Mouse (Mus musculus): ENCODE measurements around the gene 2010003K11Rik. TPM values are rescaled to one million over a fixed set of nuclear protein-coding genes. Genes with fewer than 3 reads are reported as not detected.

2010003K11Rik gene
- total RNA-seq (2021) (not detected), polyA plus RNA-seq (2012; rRNA removed) (0.29 and 0.70 TPM in 2 replicates)
- long read RNA-seq, result 0 reads

DNA sequence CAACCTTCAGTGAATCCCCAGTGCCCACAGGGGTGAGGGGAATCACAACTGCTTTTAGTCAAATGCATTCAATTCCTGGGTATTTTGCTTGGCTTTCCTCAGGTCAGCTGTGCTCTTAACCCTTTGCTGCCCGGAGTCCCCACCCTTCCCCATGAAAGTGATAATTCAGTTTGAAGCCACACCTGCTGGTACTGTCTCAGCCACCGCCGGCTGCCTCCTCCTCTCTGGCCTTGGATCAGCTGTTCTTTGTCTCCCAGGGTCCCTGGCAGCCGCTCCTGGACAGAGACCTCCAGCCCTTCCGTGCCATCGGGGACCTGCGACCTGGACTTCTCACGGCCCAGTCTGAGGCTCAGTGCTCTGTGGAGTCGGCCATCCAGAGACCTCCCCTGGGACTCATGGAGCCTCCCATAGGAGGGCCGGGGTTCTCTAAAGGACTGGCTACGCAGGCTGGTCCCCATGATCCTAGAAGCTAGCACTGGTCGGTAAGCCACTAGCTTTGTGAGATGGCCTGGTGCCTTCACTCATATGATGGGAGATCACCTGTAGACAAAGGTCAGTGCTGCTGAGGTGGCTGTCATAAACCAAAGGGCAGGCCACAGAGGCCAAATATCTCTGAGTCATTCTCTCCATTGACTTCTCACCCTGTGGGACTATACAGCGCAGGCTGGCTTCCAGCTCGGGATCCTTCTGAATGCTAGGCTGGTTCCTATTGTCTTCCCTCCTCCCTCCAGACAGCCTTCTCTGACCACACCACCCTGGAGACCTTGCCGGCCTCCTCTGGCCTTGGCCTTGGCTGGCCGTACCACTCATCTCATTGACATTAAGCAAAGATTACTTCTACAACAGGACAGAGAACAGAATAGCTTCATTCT is at the start of gene 2010003K11Rik:
Gene 2010003K11Rik, minus strand, starts transcription at position 522 of the 872 bp plus-strand sequence.
- no peak for DNase-seq
- no peaks in the 10 kb centered on the region for H3K27me3 ChIP-seq (ENCODE audit: control insufficient read depth, insufficient read depth, low read length)
- no peaks in the 10 kb centered on the region for H3K79me2 ChIP-seq (replicated peaks; ENCODE audit: control insufficient read depth, insufficient read depth, low read length)
- intact Hi-C loops (cut with DNase I), result loop anchor here (5.0 kb wide), 2 partner anchors 79 to 129 kb away; partner anchors contain the start of gene Rce1
- no peak within 1 kb of the TSS for H3K4me3 ChIP-seq
- 0 out of 2 replicates have a peak, but pooled peaks cover 1% of the 10 kb centered on the region for H3K4me1 ChIP-seq (ENCODE audit: control insufficient read depth, insufficient read depth, low read length)
- no peak for TF ChIP-seq CTCF (IDR thresholded peaks at IDR 0.05)
- TF ChIP-seq POLR2A (IDR thresholded peaks at IDR 0.05; ENCODE audit: insufficient read depth, low read depth, low read length), result no peak
- TF ChIP-seq EP300 (IDR thresholded peaks at IDR 0.05; ENCODE audit: insufficient read depth, low read depth, low read length), result no peak
- no peak within 1 kb of the TSS for H3K27ac ChIP-seq
- no peak within 1 kb of the TSS for H3K9ac ChIP-seq (ENCODE audit: low read depth, low read length)
- WGBS, result 55% methylated on average over 16 of the region's 16 CpGs
- H3K36me3 ChIP-seq (ENCODE audit: control insufficient read depth, insufficient read depth, low read length), result no peaks in the 10 kb centered on the region

DNA sequence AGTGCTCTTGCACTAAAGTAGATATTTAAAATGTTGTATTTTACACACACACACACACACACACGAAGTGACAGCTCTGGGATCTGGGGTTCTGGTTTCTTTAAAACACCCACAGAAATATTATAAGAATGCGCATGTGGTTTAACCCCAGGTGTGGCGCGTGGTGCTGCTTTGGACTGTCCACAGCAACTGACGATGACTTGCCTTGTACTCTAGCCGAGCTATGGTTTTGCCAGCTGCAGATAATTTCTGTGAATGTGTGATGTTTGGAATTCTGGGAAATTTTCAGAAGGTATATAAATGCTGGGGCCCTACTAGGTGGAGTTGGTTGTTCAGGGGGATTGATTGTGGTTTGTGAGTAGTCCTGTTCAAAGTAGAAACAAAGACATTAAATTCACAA is 49.4 kb upstream of the 2010003K11Rik start:
- Histone ChIP-seq H3K27me3 (ENCODE audit: control insufficient read depth, insufficient read depth, low read length) (no peaks in the 10 kb centered on the region), H3K4me3 (no peak overlapping the region), H3K79me2 (replicated peaks; ENCODE audit: control insufficient read depth, insufficient read depth, low read length) (no peaks in the 10 kb centered on the region), H3K4me1 (ENCODE audit: control insufficient read depth, insufficient read depth, low read length) (no peaks in the 10 kb centered on the region), H3K27ac (no peak overlapping the region), H3K36me3 (ENCODE audit: control insufficient read depth, insufficient read depth, low read length) (no peaks in the 10 kb centered on the region), H3K9ac (ENCODE audit: low read depth, low read length) (no peak overlapping the region)
- intact Hi-C loops (cut with DNase I), result no loop called here
- TF ChIP-seq EP300 (IDR thresholded peaks at IDR 0.05; ENCODE audit: insufficient read depth, low read depth, low read length) (no peak), CTCF (IDR thresholded peaks at IDR 0.05) (no peak), POLR2A (IDR thresholded peaks at IDR 0.05; ENCODE audit: insufficient read depth, low read depth, low read length) (no peak)
- 89% methylated on average over 6 of the region's 6 CpGs for WGBS
- DNase-seq, result no peak

DNA sequence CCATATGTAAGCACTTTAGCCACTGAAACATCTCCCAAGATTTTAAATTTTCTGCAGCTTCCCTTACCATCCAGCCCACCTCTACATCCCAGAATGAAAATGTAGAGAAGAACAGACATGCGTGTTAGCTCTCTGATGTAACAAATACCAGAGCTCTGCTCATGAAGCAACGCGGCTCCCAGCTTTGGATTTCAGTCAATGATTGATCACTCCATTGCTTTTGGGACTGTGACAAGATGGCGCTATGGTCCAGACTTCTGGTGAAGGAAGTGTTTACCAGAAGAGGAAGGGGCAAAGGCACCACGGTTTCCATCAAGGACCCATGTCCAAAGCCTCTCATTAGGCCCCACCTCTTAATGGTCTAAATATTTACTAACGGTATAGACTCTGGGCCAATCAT is 47.5 kb upstream of the 2010003K11Rik start:
- Histone ChIP-seq H3K9ac (ENCODE audit: low read depth, low read length) (no peak overlapping the region), H3K27me3 (ENCODE audit: control insufficient read depth, insufficient read depth, low read length) (no peaks in the 10 kb centered on the region), H3K36me3 (ENCODE audit: control insufficient read depth, insufficient read depth, low read length) (no peaks in the 10 kb centered on the region), H3K79me2 (replicated peaks; ENCODE audit: control insufficient read depth, insufficient read depth, low read length) (no peaks in the 10 kb centered on the region), H3K4me3 (no peak overlapping the region), H3K4me1 (ENCODE audit: control insufficient read depth, insufficient read depth, low read length) (no peaks in the 10 kb centered on the region), H3K27ac (no peak overlapping the region)
- intact Hi-C loops (cut with DNase I), result no loop called here
- no peak for DNase-seq
- 86% methylated on average over 6 of the region's 6 CpGs for WGBS
- TF ChIP-seq POLR2A (IDR thresholded peaks at IDR 0.05; ENCODE audit: insufficient read depth, low read depth, low read length) (no peak), EP300 (IDR thresholded peaks at IDR 0.05; ENCODE audit: insufficient read depth, low read depth, low read length) (no peak), CTCF (IDR thresholded peaks at IDR 0.05) (no peak)

DNA sequence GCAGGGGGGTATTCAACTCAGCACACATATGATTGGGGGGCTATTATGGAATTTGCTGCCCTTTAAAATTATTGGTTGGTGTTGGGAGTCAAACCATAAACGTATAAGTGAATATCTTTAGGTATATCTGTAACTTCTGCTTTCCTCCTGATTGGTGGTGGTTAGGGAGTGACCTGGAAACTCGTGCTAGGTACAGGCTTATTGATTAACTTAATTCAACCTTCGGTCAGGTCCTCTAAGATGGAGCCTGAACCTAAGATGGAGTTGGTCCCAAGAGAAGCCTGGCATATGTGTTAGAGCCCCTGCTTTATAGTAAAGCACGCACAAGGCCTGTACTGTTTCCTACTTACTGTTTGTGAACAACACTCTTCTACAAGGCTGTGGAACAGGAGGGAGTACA is 46.7 kb upstream of the 2010003K11Rik start:
- 84% methylated on average over 4 of the region's 4 CpGs for WGBS
- no peaks in the 10 kb centered on the region for H3K27me3 ChIP-seq (ENCODE audit: control insufficient read depth, insufficient read depth, low read length)
- intact Hi-C loops (cut with DNase I), result no loop called here

DNA sequence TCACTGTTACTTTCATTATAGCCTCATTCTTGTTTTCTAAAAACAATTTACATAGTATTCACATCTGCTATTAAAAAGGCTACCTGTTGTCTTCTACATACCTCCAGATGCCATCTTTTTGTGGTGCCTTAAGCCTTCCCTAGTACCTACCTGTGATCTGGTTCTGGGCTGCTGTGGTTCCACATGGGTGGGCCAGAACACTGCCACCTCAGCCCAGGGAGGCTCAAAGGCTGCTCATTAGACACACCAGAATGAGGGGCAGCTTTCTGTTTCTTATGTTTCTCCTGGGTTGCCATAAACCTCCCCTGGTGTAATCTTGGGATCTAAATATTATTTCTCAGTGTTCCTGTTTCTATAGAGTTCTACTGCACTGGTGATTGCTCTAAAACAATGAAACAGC is 43.7 kb upstream of the 2010003K11Rik start:
- Histone ChIP-seq H3K9ac (ENCODE audit: low read depth, low read length) (no peak overlapping the region), H3K4me3 (no peak overlapping the region), H3K27ac (no peak overlapping the region), H3K79me2 (replicated peaks; ENCODE audit: control insufficient read depth, insufficient read depth, low read length) (no peaks in the 10 kb centered on the region), H3K4me1 (ENCODE audit: control insufficient read depth, insufficient read depth, low read length) (no peaks in the 10 kb centered on the region), H3K27me3 (ENCODE audit: control insufficient read depth, insufficient read depth, low read length) (no peaks in the 10 kb centered on the region), H3K36me3 (ENCODE audit: control insufficient read depth, insufficient read depth, low read length) (no peaks in the 10 kb centered on the region)
- no peak for TF ChIP-seq POLR2A (IDR thresholded peaks at IDR 0.05; ENCODE audit: insufficient read depth, low read depth, low read length)
- no peak for TF ChIP-seq EP300 (IDR thresholded peaks at IDR 0.05; ENCODE audit: insufficient read depth, low read depth, low read length)
- TF ChIP-seq CTCF (IDR thresholded peaks at IDR 0.05), result no peak
- intact Hi-C loops (cut with DNase I), result no loop called here
- DNase-seq, result no peak

More for the DNA sequence above, 46.7 kb upstream of the 2010003K11Rik start:
- Histone ChIP-seq H3K36me3 (ENCODE audit: control insufficient read depth, insufficient read depth, low read length) (no peaks in the 10 kb centered on the region), H3K79me2 (replicated peaks; ENCODE audit: control insufficient read depth, insufficient read depth, low read length) (no peaks in the 10 kb centered on the region), H3K4me1 (ENCODE audit: control insufficient read depth, insufficient read depth, low read length) (no peaks in the 10 kb centered on the region), H3K27ac (no peak overlapping the region), H3K4me3 (no peak overlapping the region), H3K9ac (ENCODE audit: low read depth, low read length) (no peak overlapping the region)
- TF ChIP-seq EP300 (IDR thresholded peaks at IDR 0.05; ENCODE audit: insufficient read depth, low read depth, low read length), result no peak
- TF ChIP-seq POLR2A (IDR thresholded peaks at IDR 0.05; ENCODE audit: insufficient read depth, low read depth, low read length), result no peak
- TF ChIP-seq CTCF (IDR thresholded peaks at IDR 0.05), result no peak
- DNase-seq, result no peak

DNA sequence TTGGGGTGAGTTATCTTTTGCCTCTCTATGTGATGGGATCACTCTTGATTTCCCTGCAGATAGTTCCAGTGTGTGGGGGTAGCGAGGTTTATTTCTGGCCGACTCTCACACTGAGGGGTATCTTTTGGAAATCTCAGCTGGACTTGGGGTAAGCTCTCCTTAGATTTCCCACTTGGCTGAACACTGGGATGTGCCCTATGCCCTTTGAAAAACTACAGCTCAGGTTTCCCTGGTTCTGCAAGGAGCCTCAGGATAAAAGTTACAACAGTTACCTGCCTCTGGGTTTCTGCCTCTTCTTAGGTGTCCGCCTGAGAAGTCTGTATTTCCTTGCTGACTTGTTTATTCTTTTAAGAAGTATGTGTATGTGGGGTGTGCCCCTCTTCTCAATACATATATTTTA is 42.6 kb upstream of the 2010003K11Rik start:
- H3K27ac ChIP-seq, result no peak overlapping the region
- H3K27me3 ChIP-seq (ENCODE audit: control insufficient read depth, insufficient read depth, low read length), result no peaks in the 10 kb centered on the region
- no peak for DNase-seq
- H3K4me3 ChIP-seq, result no peak overlapping the region
- 94% methylated on average over 3 of the region's 3 CpGs for WGBS
- no peak for TF ChIP-seq POLR2A (IDR thresholded peaks at IDR 0.05; ENCODE audit: insufficient read depth, low read depth, low read length)
- TF ChIP-seq CTCF (IDR thresholded peaks at IDR 0.05), result no peak
- TF ChIP-seq EP300 (IDR thresholded peaks at IDR 0.05; ENCODE audit: insufficient read depth, low read depth, low read length), result no peak
- intact Hi-C loops (cut with DNase I), result no loop called here
- H3K4me1 ChIP-seq (ENCODE audit: control insufficient read depth, insufficient read depth, low read length), result no peaks in the 10 kb centered on the region
- H3K36me3 ChIP-seq (ENCODE audit: control insufficient read depth, insufficient read depth, low read length), result no peaks in the 10 kb centered on the region
- no peak overlapping the region for H3K9ac ChIP-seq (ENCODE audit: low read depth, low read length)
- H3K79me2 ChIP-seq (replicated peaks; ENCODE audit: control insufficient read depth, insufficient read depth, low read length), result no peaks in the 10 kb centered on the region

Data from heart, adult 2 months (tissue).